Mouse (Mus musculus): ENCODE results near the gene Neurl1b. TPM values are rescaled to one million over a fixed set of nuclear protein-coding genes. Genes with fewer than 3 reads are reported as not detected.

The Neurl1b gene
- polyA plus RNA-seq, 1 experiment = 7.9 TPM

GRCm38 (mm10) chr17:26476871-26477270, 62.2 kb downstream of the Neurl1b start:
- DNase-seq (ENCODE audit: low read depth in 1 of 2, low spot score in 2 of 2) = no peak
- Histone ChIP-seq H3K4me1 (ENCODE audit: control insufficient read depth, insufficient read depth, insufficient read length) (no peaks in the 10 kb centered on the region), H3K27me3 (ENCODE audit: control insufficient read depth, insufficient read depth, low read length) (no peaks in the 10 kb centered on the region), H3K27ac (ENCODE audit: insufficient read depth, low read length) (no peak overlapping the region), H3K4me3 (ENCODE audit: extremely low read depth, insufficient read depth, insufficient read length) (no peak overlapping the region), H3K36me3 (ENCODE audit: control insufficient read depth, insufficient read depth, low read length) (no peaks in the 10 kb centered on the region)
- TF ChIP-seq CTCF (IDR thresholded peaks at IDR 0.05; ENCODE audit: extremely low read depth, insufficient read depth, insufficient read length, insufficient replicate concordance) = no peak
- 85% methylated on average over 6 of the region's 6 CpGs for WGBS

GRCm38 (mm10) chr17:26478672-26479071, 64.0 kb downstream of the Neurl1b start:
- Histone ChIP-seq H3K27ac (ENCODE audit: insufficient read depth, low read length) (no peak overlapping the region), H3K4me1 (ENCODE audit: control insufficient read depth, insufficient read depth, insufficient read length) (no peaks in the 10 kb centered on the region), H3K27me3 (ENCODE audit: control insufficient read depth, insufficient read depth, low read length) (no peaks in the 10 kb centered on the region), H3K36me3 (ENCODE audit: control insufficient read depth, insufficient read depth, low read length) (no peaks in the 10 kb centered on the region), H3K4me3 (ENCODE audit: extremely low read depth, insufficient read depth, insufficient read length) (no peak overlapping the region)
- WGBS = 92% methylated on average over 4 of the region's 4 CpGs
- DNase-seq (ENCODE audit: low read depth in 1 of 2, low spot score in 2 of 2) = no peak
- TF ChIP-seq POLR2A (IDR thresholded peaks at IDR 0.05; ENCODE audit: low read depth, low read length) = no peak
- no peak for TF ChIP-seq CTCF (IDR thresholded peaks at IDR 0.05; ENCODE audit: extremely low read depth, insufficient read depth, insufficient read length, insufficient replicate concordance)

DNA sequence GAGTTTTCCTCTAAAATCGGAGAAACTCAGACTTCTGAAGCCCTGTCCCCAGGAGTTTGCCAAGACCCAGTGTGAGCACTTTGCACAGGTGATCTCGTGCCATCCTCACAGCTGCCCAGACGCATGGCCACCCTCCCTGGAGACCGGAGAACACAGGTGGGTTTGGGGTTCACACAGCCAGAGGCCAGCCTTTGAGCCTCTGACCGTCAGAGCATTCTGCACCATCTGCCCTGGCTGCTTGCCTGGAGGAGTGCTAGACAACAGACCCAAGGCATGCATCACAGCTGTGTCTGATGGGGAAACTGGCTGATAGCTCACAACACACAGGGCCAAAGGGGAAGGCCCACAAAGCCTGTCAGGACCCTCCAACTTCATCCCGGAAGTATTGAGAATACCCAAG, 65.0 kb downstream of the Neurl1b start:
- 86% methylated on average over 6 of the region's 6 CpGs for WGBS
- no peak for TF ChIP-seq CTCF (IDR thresholded peaks at IDR 0.05; ENCODE audit: extremely low read depth, insufficient read depth, insufficient read length, insufficient replicate concordance)
- TF ChIP-seq POLR2A (IDR thresholded peaks at IDR 0.05; ENCODE audit: low read depth, low read length) = no peak
- no peaks in the 10 kb centered on the region for H3K27me3 ChIP-seq (ENCODE audit: control insufficient read depth, insufficient read depth, low read length)
- H3K4me3 ChIP-seq (ENCODE audit: extremely low read depth, insufficient read depth, insufficient read length) = no peak overlapping the region
- H3K36me3 ChIP-seq (ENCODE audit: control insufficient read depth, insufficient read depth, low read length) = no peaks in the 10 kb centered on the region
- no peak for DNase-seq (ENCODE audit: low read depth in 1 of 2, low spot score in 2 of 2)
- no peak overlapping the region for H3K27ac ChIP-seq (ENCODE audit: insufficient read depth, low read length)
- H3K4me1 ChIP-seq (ENCODE audit: control insufficient read depth, insufficient read depth, insufficient read length) = no peaks in the 10 kb centered on the region

GRCm38 (mm10) chr17:26480956-26481355, 66.3 kb downstream of the Neurl1b start:
- TF ChIP-seq CTCF (IDR thresholded peaks at IDR 0.05; ENCODE audit: extremely low read depth, insufficient read depth, insufficient read length, insufficient replicate concordance) = no peak
- TF ChIP-seq POLR2A (IDR thresholded peaks at IDR 0.05; ENCODE audit: low read depth, low read length) = no peak
- Histone ChIP-seq H3K27ac (ENCODE audit: insufficient read depth, low read length) (no peak overlapping the region), H3K36me3 (ENCODE audit: control insufficient read depth, insufficient read depth, low read length) (no peaks in the 10 kb centered on the region), H3K27me3 (ENCODE audit: control insufficient read depth, insufficient read depth, low read length) (no peaks in the 10 kb centered on the region), H3K4me1 (ENCODE audit: control insufficient read depth, insufficient read depth, insufficient read length) (no peaks in the 10 kb centered on the region), H3K4me3 (ENCODE audit: extremely low read depth, insufficient read depth, insufficient read length) (no peak overlapping the region)
- no peak for DNase-seq (ENCODE audit: low read depth in 1 of 2, low spot score in 2 of 2)
- WGBS = 69% methylated on average over 4 of the region's 4 CpGs

DNA sequence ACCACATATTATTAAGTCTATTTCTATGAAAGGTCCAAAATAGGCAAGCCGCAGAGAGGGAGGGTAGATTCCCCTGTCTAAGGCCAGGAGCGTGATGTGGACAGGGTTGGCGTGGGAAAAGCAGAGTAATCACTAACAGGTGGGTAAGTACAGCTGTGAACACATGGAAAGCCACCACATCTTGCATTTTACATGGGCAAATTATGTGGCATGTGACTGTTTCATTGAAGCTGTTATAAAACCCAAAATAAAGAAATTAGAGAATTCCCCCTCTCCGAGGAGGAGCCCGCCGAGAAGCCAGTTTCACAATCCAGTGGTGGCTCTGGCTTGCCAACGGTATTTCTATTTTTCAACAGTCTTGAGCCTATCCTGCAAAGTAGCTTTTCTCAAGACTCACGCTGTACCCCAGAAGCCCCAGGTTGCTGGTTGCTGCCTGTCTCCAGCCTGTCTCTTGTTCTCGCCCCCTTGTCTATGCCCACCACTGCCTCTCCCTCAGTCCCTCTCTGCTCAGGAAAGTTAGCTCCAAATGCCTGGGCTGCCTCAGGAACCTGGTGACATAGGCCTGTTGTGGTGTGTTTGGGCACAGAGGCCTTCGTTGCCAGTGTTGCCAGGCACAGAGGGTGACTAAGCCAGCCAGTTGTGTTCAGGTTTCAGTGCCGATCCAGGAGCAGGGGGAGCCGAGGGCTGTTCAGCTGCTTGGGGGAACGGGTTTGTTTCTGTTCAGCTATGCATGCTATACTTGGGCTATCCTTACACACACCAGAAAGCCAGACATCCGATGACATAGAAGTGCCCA, 70.2 kb downstream of the Neurl1b start:
- no peak for DNase-seq (ENCODE audit: low read depth in 1 of 2, low spot score in 2 of 2)
- TF ChIP-seq POLR2A (IDR thresholded peaks at IDR 0.05; ENCODE audit: low read depth, low read length) = no peak
- no peak for TF ChIP-seq CTCF (IDR thresholded peaks at IDR 0.05; ENCODE audit: extremely low read depth, insufficient read depth, insufficient read length, insufficient replicate concordance)
- no peaks in the 10 kb centered on the region for H3K36me3 ChIP-seq (ENCODE audit: control insufficient read depth, insufficient read depth, low read length)
- H3K4me3 ChIP-seq (ENCODE audit: extremely low read depth, insufficient read depth, insufficient read length) = no peak overlapping the region
- H3K27me3 ChIP-seq (ENCODE audit: control insufficient read depth, insufficient read depth, low read length) = no peaks in the 10 kb centered on the region
- H3K27ac ChIP-seq (ENCODE audit: insufficient read depth, low read length) = no peak overlapping the region
- WGBS = 88% methylated on average over 14 of the region's 14 CpGs
- no peaks in the 10 kb centered on the region for H3K4me1 ChIP-seq (ENCODE audit: control insufficient read depth, insufficient read depth, insufficient read length)

- no peak for TF ChIP-seq CTCF (IDR thresholded peaks at IDR 0.05; ENCODE audit: extremely low read depth, insufficient read depth, insufficient read length, insufficient replicate concordance)
- TF ChIP-seq POLR2A (IDR thresholded peaks at IDR 0.05; ENCODE audit: low read depth, low read length) = no peak
- H3K27ac ChIP-seq (ENCODE audit: insufficient read depth, low read length) = no peak overlapping the region
- no peaks in the 10 kb centered on the region for H3K4me1 ChIP-seq (ENCODE audit: control insufficient read depth, insufficient read depth, insufficient read length)
- no peaks in the 10 kb centered on the region for H3K36me3 ChIP-seq (ENCODE audit: control insufficient read depth, insufficient read depth, low read length)
- WGBS = 83% methylated on average over 5 of the region's 5 CpGs
- no peaks in the 10 kb centered on the region for H3K27me3 ChIP-seq (ENCODE audit: control insufficient read depth, insufficient read depth, low read length)
- DNase-seq (ENCODE audit: low read depth in 1 of 2, low spot score in 2 of 2) = no peak
- no peak overlapping the region for H3K4me3 ChIP-seq (ENCODE audit: extremely low read depth, insufficient read depth, insufficient read length)
Observed at GRCm38 (mm10) chr17:26487266-26487665, 72.6 kb downstream of the Neurl1b start.

- H3K4me3 ChIP-seq (ENCODE audit: extremely low read depth, insufficient read depth, insufficient read length) = no peak overlapping the region
- 94% methylated on average over 4 of the region's 4 CpGs for WGBS
- TF ChIP-seq CTCF (IDR thresholded peaks at IDR 0.05; ENCODE audit: extremely low read depth, insufficient read depth, insufficient read length, insufficient replicate concordance) = no peak
- TF ChIP-seq POLR2A (IDR thresholded peaks at IDR 0.05; ENCODE audit: low read depth, low read length) = no peak
- no peaks in the 10 kb centered on the region for H3K36me3 ChIP-seq (ENCODE audit: control insufficient read depth, insufficient read depth, low read length)
- no peak for DNase-seq (ENCODE audit: low read depth in 1 of 2, low spot score in 2 of 2)
- no peak overlapping the region for H3K27ac ChIP-seq (ENCODE audit: insufficient read depth, low read length)
- H3K4me1 ChIP-seq (ENCODE audit: control insufficient read depth, insufficient read depth, insufficient read length) = no peaks in the 10 kb centered on the region
- no peaks in the 10 kb centered on the region for H3K27me3 ChIP-seq (ENCODE audit: control insufficient read depth, insufficient read depth, low read length)
Observed at GRCm38 (mm10) chr17:26487917-26488316, 73.3 kb downstream of the Neurl1b start.
